Mouse (Mus musculus) stomach, postnatal 0 days (tissue): ENCODE results near the gene Sipa1l2. TPM values are rescaled to one million over a fixed set of nuclear protein-coding genes. Genes with fewer than 3 reads are reported as not detected.
"Not testable (repeated sequence)": the region's sequence is repeated elsewhere in the genome, so short reads cannot be mapped to it uniquely, and the experiment has no call there.

Experiments
- ATAC-seq: fragments of 200-750 bp; cut with Nextera tagmentation; 2 replicates; pipeline ENCODE4 v1.8.0; 2017; ENCODE audit not compliant: low FRiP score, low TSS enrichment
- DNase-seq: peaks from one replicate; pipeline ENCODE4 v3.0.0-alpha.2; 2016; ENCODE audit warnings: low spot score
- H3K27ac ChIP-seq: fragments of 300-500 bp; sonication (generic); replicated peaks from 2 replicates; pipeline ENCODE4 v1.5.1; 2014; ENCODE audit warnings: mild to moderate bottlenecking, control low read depth
- H3K27me3 ChIP-seq: fragments of 300-500 bp; sonication (generic); 2 replicates; pipeline ENCODE4 v1.6.1; 2014; ENCODE audit warnings: low read length; ENCODE audit not compliant: control insufficient read depth, insufficient read depth
- H3K36me3 ChIP-seq: fragments of 300-500 bp; sonication (generic); 2 replicates; pipeline ENCODE4 v1.6.1; 2014; ENCODE audit warnings: low read length, mixed read lengths; ENCODE audit not compliant: control insufficient read depth, insufficient read depth
- H3K4me1 ChIP-seq: fragments of 300-500 bp; sonication (generic); replicated peaks from 2 replicates; pipeline ENCODE4 v1.6.1; 2014; ENCODE audit warnings: antibody characterized with exemption; ENCODE audit not compliant: control insufficient read depth, insufficient read depth
- H3K4me2 ChIP-seq: fragments of 300-500 bp; sonication (generic); replicated peaks from 2 replicates; pipeline ENCODE4 v1.6.1; 2014; ENCODE audit warnings: low read depth, mild to moderate bottlenecking, control low read depth, moderate library complexity
- H3K4me3 ChIP-seq: fragments of 300-500 bp; sonication (generic); 2 replicates; pipeline ENCODE4 v1.5.1; 2014; ENCODE audit warnings: low read depth, low read length, control low read depth
- H3K9ac ChIP-seq: fragments of 300-500 bp; sonication (generic); 2 replicates; pipeline ENCODE4 v1.6.1; 2014; ENCODE audit warnings: mild to moderate bottlenecking, low read length, control low read depth, mixed read lengths
- H3K9me3 ChIP-seq: fragments of 300-500 bp; sonication (generic); 2 replicates; pipeline ENCODE4 v1.6.1; 2016; ENCODE audit warnings: low read length; ENCODE audit not compliant: control insufficient read depth
- CTCF ChIP-seq: IDR thresholded peaks from 2 replicates; pipeline ENCODE4 v1.5.1; 2016; ENCODE audit warnings: antibody characterized with exemption, low read depth, mild to moderate bottlenecking, moderate library complexity
- EP300 ChIP-seq: optimal IDR thresholded peaks from 2 replicates; pipeline ENCODE3; 2016; ENCODE audit warnings: antibody characterized with exemption
- WGBS: fragments of 180-500 bp; shearing (Covaris S2); extraction: QIAGEN DNeasy Blood & Tissue Kit; methylation state at CpG from one replicate; pipeline ENCODE4 v1.1.7; 2014; 5-methylcytosine and 5-hydroxymethylcytosine counted together
- polyA plus RNA-seq: library from polyadenylated mRNA; unstranded; fragments of >200 nt; fragmentation: Nextera tagmentation; extraction: Ambion mirVana; gene quantifications from 2 replicates; pipeline ENCODE4 v1.2.1, GENCODE M21; 2015

Gene Sipa1l2
- polyA plus RNA-seq, 1 experiment from 2014 or later = 3.1 TPM

GRCm38 (mm10) chr8:125397981-125398380, 171.6 kb downstream of the Sipa1l2 start:
- TF ChIP-seq EP300 = no peak
- ATAC-seq (peak; percentile 59), DNase-seq (peak; percentile 39)
- Histone ChIP-seq H3K36me3 (no peaks in the 10 kb centered on the region), H3K9ac (no peak overlapping the region), H3K27me3 (no peaks in the 10 kb centered on the region), H3K4me1 (no peaks in the 10 kb centered on the region), H3K4me2 (no peak overlapping the region), H3K27ac (no peak overlapping the region), H3K4me3 (no peak overlapping the region), H3K9me3 (no peaks in the 10 kb centered on the region)
- WGBS = 55% methylated on average over 14 of the region's 14 CpGs

GRCm38 (mm10) chr8:125395682-125396081, 173.9 kb downstream of the Sipa1l2 start:
- not testable (repeated sequence) for H3K36me3 ChIP-seq, H3K27ac ChIP-seq, H3K27me3 ChIP-seq, H3K9me3 ChIP-seq, H3K9ac ChIP-seq, ATAC-seq, H3K4me1 ChIP-seq, H3K4me2 ChIP-seq, DNase-seq, H3K4me3 ChIP-seq
- WGBS = 89% methylated on average over 8 of the region's 8 CpGs

- Histone ChIP-seq H3K27ac (no peak overlapping the region), H3K9ac (no peak overlapping the region), H3K4me1 (no peaks in the 10 kb centered on the region), H3K4me3 (no peak overlapping the region), H3K27me3 (no peaks in the 10 kb centered on the region), H3K36me3 (no peaks in the 10 kb centered on the region), H3K9me3 (no peaks in the 10 kb centered on the region), H3K4me2 (no peak overlapping the region)
- no peak for TF ChIP-seq CTCF
- TF ChIP-seq EP300 = no peak
- DNase-seq (no peak), ATAC-seq (no peak)
- 72% methylated on average over 8 of the region's 8 CpGs for WGBS
Measured at GRCm38 (mm10) chr8:125395032-125395431, 174.6 kb downstream of the Sipa1l2 start.

- WGBS = 58% methylated on average over 7 of the region's 7 CpGs
- no peaks in the 10 kb centered on the region for H3K36me3 ChIP-seq
- no peak overlapping the region for H3K4me2 ChIP-seq
- no peak overlapping the region for H3K27ac ChIP-seq
- H3K4me3 ChIP-seq = no peak overlapping the region
- DNase-seq = no peak
- no peaks in the 10 kb centered on the region for H3K4me1 ChIP-seq
- H3K27me3 ChIP-seq = no peaks in the 10 kb centered on the region
- no peak for ATAC-seq
- no peak overlapping the region for H3K9ac ChIP-seq
- TF ChIP-seq EP300 (no peak), CTCF (no peak)
- no peaks in the 10 kb centered on the region for H3K9me3 ChIP-seq
Measured at GRCm38 (mm10) chr8:125391685-125392084, 177.9 kb downstream of the Sipa1l2 start.

- H3K27ac ChIP-seq = no peak overlapping the region
- no peaks in the 10 kb centered on the region for H3K9me3 ChIP-seq
- TF ChIP-seq EP300 (no peak), CTCF (no peak)
- H3K27me3 ChIP-seq = no peaks in the 10 kb centered on the region
- H3K4me1 ChIP-seq = no peaks in the 10 kb centered on the region
- no peaks in the 10 kb centered on the region for H3K36me3 ChIP-seq
- DNase-seq (no peak), ATAC-seq (no peak)
- H3K4me2 ChIP-seq = no peak overlapping the region
- no peak overlapping the region for H3K4me3 ChIP-seq
- WGBS = 74% methylated on average over 8 of the region's 8 CpGs
- H3K9ac ChIP-seq = no peak overlapping the region
Measured at GRCm38 (mm10) chr8:125391271-125391670, 178.3 kb downstream of the Sipa1l2 start.

GRCm38 (mm10) chr8:125390506-125390895, 179.1 kb downstream of the Sipa1l2 start:
- TF ChIP-seq CTCF (no peak), EP300 (no peak)
- no peak overlapping the region for H3K4me3 ChIP-seq
- H3K36me3 ChIP-seq = no peaks in the 10 kb centered on the region
- no peak for DNase-seq
- no peak overlapping the region for H3K27ac ChIP-seq
- WGBS = 59% methylated on average over 6 of the region's 6 CpGs
- no peaks in the 10 kb centered on the region for H3K27me3 ChIP-seq
- no peak overlapping the region for H3K9ac ChIP-seq
- ATAC-seq = no peak
- H3K4me2 ChIP-seq = no peak overlapping the region
- H3K9me3 ChIP-seq = no peaks in the 10 kb centered on the region
- no peaks in the 10 kb centered on the region for H3K4me1 ChIP-seq
